Mouse (Mus musculus): ENCODE results near the gene 4931440F15Rik.

The 4931440F15Rik gene

DNA sequence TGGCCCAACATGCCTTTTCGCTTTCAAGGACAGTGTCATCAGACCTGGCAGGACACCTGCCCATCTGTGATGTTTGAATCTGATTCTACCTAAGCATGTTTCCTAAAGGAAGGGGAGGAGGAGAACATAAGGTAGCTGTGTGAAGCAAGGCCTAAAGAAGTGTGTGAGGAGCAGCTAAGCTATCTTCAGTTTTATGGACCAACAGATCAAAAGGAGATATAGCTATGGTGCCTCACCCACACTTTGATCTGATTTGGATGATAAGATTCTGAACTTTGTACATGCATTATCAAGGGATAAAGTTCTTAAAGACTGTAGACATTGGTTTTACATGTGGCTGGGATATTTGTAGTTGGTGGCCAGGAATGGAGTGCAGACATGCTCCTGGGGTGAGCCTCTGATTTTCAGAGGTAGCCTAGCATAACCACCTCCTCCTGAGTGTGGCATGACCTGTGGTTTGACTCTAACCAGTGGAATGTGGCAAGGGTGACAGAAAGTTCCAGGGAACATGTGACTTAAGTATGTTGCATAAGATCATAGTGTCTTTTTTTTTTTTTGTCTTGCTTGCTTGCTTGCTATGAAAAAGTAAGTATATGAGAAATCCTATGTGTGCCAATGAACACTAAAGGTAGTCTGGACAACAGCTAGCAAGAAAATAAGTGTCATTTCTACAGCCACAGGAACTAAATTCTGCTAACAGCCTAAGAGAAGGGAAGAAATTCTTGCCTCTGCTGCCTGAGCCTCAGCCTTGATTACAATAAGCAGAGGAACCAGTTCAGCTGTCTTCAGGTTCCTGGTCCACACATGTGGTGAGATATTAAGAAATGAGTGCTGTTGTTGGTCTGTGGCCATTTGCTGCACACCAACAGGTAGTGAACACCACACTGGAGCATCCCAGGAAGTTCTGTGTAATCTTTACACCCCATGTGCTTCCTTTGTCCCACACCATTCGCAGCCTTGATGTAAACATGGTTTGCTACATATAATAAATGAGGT is 23.7 kb downstream of the 4931440F15Rik start:
- no peak for DNase-seq (ENCODE audit: low spot score)

- no peak for DNase-seq (ENCODE audit: low spot score)
Measured at GRCm38 (mm10) chr11:29799839-29800238, 25.6 kb downstream of the 4931440F15Rik start.

- DNase-seq (ENCODE audit: low spot score): no peak
Measured at GRCm38 (mm10) chr11:29795106-29795505, 30.4 kb downstream of the 4931440F15Rik start.

GRCm38 (mm10) chr11:29794475-29794874 is 31.0 kb downstream of the 4931440F15Rik start:
- DNase-seq (ENCODE audit: low spot score): no peak

DNA sequence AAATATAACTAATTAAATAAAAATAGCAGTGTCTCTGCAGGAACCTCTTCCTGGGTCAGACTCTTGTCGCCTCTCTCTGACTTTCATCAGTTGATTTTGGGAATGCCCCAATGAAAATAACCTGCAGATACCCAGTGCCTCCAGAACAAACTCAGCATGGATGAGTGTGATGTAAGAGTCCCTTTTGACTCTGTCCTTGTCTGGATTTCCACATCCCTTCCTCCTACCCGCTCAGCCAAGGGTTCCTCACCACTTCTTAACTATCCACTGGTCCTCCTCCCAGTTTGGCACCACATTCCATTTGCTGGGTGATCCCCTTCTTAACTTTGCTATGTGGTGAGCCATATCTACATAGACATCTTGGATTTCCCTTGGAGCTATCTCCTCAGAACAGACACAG is 34.7 kb downstream of the 4931440F15Rik start:
- DNase-seq (ENCODE audit: low spot score): no peak

DNA sequence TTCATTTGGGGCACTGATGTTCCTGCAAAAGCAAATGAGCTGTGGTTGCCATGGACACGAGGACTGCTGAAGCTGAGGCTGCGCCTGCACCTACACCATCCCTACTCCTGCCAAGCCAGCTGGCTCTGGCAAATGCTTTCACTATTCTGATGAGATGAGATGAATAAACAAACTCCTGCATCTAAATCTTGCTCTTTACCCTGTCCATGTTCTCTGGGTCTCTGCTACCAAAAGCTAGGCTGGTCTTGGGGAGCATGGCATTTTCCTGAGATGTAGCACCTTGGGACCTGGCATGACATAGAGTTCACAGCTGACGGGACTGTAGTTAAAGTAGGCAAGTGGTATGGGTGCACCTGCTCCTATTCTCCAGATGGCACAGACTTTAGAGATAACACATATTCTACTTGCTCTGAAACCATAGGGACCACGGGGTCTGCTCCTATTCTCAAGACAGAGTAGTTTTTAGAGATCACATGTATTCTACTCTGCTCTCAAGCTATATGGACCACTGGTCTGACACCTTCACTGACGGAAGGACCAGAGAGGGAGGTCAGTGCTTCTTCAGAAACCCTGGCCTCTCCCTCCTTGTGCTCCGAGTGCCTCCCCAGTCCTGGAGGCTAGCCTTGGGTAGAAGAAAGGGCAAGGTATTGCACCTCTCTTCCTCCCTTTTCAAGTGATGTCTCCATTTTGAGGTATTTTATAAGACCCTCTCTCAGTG is 36.4 kb downstream of the 4931440F15Rik start:
- peak; percentile 88 for DNase-seq (ENCODE audit: low spot score)

DNA sequence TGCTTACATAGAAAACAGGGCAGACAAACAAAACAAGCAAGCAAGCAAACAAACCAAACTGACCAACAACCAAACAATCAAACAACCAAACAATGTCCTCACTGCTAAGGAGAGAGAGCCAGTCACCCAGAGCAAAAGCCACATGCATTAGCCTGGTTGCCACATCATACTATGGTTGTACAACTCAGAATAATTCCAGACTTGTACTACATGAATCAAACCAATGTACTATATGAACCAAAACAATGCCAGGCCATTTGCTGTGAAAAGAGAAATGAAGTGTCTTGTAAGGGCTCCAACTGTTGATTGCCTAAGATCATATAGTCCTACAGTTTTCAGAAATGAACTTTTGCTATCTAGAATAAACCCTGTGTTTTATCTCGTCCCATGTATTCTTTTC is 37.0 kb downstream of the 4931440F15Rik start:
- DNase-seq (ENCODE audit: low spot score): no peak

DNA sequence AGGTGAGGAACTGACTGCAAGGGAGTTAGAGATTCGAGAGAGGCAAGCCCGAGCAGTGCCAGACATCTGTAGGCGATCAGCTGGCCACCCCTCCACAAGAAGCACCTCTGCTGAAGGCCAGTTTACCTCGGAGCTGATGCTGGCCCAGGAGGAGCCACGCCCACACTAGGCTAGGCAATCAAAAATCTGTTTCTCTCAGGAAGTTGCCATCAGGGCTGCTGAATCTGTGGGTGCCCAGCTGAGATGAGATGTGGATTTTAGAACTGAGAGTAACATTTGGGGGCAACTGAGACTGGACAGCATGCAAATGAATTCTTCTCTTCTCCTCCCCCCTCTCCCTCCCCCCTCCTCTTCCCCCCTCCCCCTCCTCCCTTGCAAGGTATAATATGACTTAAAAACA is 38.0 kb downstream of the 4931440F15Rik start:
- no peak for DNase-seq (ENCODE audit: low spot score)

DNA sequence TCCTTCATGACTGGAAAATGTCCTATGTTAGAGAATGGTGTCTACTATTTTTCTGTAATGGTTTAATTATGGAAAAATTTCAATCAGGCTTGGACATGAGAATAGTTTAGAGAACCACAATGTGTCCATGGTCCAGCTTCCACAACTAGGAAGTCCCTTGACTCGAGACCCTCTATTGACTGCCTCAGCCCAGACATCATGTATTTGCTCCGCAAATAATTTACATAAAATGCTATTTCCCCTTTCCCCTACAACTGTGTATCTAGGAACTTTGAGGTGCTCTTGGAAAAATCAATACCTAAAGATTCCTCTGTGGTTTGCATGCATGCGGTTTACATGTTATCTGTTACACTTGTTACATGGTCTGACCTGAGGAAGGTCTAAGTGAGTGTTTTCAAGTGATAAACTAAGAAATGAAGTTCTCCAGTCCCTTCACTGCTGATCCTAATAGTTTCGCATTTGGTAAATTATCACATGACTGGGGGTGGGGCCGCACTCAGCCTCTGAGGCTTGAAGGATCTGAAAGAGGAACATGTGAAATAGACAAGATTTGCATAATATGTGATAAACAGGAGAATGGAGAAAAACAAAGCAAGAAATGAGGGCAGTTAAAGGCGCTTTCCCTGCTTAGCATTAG is 38.8 kb downstream of the 4931440F15Rik start:
- no peak for DNase-seq (ENCODE audit: low spot score)

GRCm38 (mm10) chr11:29779409-29780026 is 46.0 kb downstream of the 4931440F15Rik start:
- no peak for DNase-seq (ENCODE audit: low spot score)

GRCm38 (mm10) chr11:29778936-29779335 is 46.5 kb downstream of the 4931440F15Rik start:
- no peak for DNase-seq (ENCODE audit: low spot score)

DNA sequence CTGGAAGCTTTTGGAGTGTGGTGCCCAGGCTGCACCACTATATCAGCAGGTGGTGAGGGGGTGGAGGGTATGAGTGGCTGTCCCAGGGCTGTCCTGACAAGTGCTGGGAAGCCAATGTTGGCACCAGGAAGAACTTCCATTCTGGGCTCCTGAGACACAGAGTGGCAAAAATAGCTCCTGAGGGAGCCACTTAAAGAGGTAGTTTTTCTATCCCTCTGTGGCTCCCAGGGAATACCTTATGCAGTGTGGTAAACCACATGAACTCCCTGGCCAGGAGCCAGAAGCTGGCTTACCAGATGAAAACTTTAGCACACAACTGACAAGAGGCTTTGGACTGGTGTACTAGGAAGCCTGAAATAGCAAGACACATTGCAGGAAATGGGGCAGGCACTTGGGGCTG is 47.5 kb downstream of the 4931440F15Rik start:
- DNase-seq (ENCODE audit: low spot score): peak; percentile 72

DNA sequence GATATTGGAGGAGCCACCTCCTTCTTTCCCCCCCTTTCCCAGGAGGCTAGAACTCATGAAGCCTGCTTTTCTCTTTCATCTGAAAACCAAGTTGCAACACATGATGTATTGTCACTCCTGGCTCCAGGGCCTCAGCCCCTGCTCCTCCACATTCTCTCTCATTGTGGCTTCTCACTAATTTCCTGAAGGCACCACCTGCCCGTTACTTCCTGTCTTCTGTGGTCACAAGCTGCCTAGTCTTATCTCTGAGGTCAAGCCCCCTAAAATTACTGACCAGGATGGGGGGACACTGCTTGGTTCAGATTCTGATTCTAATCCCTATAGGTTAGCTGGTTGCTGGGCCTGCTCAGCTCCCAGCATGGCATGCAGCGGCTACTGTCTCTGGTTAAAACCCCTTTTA is 50.7 kb downstream of the 4931440F15Rik start:
- DNase-seq (ENCODE audit: low spot score): no peak

DNA sequence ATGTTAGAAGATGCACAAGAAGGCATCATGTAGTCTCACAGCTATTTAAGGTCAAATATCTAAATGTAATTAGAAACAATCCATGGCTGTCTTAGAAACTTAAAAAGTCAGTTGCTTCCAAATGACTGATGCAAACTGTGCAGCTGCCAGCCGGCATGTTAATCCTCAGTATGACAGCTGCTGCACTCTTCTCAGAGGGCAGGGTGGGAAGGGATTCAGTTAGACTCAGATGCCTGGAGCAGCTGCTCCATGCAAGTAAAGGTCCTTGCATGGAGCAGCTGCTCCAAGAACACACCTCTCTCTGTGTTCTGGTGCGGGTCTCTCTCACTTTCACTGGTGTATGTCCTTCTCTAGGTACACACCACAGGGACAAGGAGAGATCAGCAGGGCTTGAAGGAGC is 51.2 kb downstream of the 4931440F15Rik start:
- no peak for DNase-seq (ENCODE audit: low spot score)
